Mouse (Mus musculus): ENCODE data around the gene Lrrc20.
"Not testable (repeated sequence)": the region's sequence is repeated elsewhere in the genome, so short reads cannot be mapped to it uniquely, and the experiment has no call there.

Gene Lrrc20

DNA sequence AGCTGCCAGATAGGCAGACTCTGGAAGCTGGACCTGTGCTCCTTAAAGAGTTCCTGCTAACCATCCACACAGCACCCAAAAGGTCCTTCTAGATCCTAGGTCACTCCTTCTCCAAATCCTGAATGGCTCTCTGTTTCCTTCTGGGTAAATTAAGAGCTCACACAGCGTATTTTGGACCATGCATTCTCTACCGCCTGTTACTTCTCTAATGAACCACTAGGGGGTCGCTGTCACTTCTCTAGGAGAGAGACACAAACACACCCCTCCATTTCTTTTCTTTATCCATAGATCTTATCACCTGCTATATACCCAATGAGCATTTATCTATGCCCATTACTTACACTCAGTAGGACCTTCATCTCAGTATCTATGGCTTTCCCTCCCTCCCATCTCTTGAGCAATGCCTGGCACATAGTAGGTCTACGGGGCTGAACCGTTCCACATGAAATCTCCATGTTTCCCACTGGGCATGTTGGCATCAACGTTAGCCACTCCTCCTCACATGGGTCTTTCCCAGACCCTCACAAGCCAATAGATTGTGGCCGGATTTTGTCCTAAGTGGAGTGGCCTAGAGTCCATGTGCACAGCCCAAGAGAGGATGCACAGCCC is 111.7 kb downstream of the Lrrc20 start:
- DNase-seq (ENCODE audit: extremely low spot score): no peak

DNA sequence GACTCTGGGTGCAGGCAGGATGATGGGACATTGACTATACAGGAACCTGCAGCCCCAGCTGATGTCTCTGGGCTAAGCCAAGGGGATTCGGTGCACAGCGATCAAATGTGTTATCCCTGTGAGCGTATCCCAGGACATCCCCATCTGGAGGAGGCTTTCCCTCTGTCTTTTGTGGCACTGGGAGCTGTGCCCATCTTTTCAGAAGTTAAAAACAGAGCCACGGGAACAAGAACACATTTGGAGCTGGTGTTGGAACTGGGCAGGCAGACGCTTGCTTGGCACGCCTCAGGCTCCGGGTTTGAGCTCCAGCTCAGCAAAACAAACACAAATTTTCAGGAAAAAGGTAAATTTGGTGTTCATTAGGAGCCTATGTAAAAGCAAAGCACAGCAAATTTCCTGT is 122.4 kb downstream of the Lrrc20 start:
- no peak for DNase-seq (ENCODE audit: extremely low spot score)

DNA sequence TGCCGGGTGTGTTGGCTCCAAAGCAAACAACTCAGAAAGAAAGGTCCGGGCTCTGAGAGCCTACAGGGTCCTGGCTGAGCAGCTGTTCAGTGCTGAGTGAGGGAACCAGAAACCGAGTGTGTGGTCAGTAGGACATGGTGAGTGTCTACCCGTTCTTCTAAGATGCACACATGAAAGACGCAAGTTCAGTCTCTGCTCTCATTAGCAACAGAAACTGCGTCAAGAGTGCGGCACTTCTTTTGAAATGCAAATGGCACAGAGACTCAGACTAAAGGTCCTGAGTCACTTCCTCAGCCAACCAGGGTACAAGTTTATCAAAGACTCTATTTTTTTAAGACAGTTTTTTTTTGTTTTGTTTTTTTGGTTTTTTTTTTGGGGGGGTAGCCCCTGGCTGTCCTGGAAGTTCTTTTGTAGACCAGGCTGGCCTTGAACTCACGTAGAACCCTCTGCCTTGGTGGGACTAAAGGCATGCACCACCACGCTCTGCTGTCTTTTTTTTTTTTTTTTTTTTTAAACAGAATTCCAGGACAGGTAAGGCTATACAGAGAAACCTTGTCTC is 124.0 kb downstream of the Lrrc20 start:
- DNase-seq (ENCODE audit: extremely low spot score): no peak

DNA sequence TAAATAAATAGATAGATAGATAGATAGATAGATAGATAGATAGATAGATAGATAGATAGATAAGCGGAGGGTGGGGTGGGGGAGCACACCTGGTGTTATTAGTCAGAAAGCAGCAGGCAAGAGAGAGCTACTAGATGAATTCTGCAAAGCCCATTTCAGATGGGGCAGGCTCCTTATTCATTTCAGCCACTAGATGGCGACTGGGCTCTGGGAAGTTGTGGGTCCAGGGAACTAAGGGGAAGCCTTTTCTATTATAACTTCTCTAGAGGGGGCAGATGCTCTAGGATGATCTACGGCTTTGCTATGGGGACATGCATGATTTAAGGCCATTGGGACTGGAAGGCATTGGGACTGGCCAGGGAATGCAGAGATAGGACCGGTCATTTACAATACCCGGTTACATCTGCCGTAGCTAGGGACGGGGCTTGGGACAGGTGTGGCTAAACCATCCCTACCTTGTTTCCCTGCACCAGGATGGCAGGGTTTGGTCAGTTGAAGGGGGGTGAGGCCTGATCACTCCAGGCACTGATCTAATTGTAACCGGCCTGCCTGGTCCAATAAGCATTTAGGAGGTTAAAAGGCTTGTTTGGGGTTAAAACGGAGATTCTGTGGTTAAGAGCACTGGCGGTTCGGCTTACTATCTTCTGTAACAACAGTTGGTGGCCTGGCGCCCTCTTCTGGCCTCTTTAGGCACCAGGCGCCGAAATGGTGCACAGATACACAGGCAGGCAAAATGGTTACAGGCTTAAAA is 126.9 kb downstream of the Lrrc20 start:
- peak; percentile 70 for DNase-seq (ENCODE audit: extremely low spot score)

DNA sequence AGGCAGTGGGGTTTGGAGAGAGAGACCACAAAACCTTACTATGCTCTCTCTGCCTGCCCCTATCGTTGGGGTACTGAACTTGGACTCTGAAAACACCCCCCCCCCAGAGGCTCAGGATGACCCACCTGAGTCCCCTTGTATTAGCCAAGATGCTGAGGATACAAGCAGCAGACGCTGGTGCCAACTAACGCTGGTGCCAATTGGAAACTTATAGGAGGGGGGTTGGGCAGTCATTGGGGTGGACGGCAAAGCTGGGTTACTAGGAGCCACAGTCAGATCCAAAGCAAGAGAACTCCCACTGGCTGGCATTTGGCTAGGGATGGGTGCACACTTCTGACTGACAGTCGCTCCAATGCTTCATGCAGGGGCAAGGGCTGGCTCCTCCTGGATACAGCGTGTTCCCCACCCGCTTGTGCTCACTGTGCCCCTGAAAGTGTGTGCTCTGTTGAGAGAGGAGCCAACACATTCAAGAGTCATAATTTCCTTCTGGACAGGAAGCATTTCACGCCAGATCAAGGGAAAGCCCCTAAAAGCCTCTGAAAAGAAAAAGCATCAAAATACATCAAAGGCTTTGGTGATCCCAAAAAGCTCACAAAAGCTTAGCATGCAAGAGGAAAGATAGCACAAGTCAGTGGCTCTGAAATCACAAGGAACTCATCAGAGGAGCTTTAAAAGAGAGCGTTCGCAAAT is 128.9 kb downstream of the Lrrc20 start:
- DNase-seq (ENCODE audit: extremely low spot score): no peak

DNA sequence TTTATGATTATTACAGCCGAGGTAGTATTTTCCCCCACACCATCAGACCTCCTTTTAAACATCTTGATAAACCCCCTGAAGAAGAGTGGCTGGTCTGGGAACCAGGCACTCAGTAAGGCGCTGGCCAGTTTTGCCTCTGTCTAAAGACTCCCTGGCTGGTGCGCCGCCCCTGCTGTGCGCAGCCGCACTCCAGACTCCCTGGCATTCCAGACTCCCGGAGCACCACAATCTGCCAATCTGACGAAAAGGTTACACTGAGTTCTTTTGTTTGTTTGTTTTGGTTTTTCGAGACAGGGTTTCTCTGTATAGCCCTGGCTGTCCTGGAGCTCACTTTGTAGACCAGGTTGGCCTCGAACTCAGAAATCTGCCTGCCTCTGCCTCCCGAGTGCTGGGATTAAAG is 129.8 kb downstream of the Lrrc20 start:
- not testable (repeated sequence) for DNase-seq (ENCODE audit: extremely low spot score)

DNA sequence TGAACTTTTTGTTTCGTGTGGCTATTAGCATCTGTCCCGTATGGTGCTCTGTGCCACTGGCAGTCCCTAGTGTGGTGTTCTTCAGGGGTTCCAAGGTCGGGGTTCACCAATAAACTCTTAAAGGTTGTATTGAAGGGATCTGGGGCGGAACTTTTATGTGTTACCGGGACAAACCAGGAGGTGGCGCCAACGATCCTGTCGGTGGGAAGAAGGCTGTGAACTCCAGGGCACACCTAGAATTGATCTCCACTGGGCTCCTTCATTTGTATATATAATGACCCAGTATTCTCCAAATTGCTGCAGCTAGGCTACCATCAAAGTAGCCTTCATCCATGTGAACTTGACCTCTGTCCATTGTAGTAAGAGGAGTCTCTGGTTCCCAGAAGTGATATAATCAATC is 130.2 kb downstream of the Lrrc20 start:
- peak; percentile 59 for DNase-seq (ENCODE audit: extremely low spot score)

GRCm38 (mm10) chr10:61608233-61608632 is 132.6 kb downstream of the Lrrc20 start:
- DNase-seq (ENCODE audit: extremely low spot score): no peak

GRCm38 (mm10) chr10:61610650-61611235 is 135.1 kb downstream of the Lrrc20 start:
- DNase-seq (ENCODE audit: extremely low spot score): peak; percentile 24

GRCm38 (mm10) chr10:61614311-61614710 is 138.7 kb downstream of the Lrrc20 start:
- DNase-seq (ENCODE audit: extremely low spot score): no peak

- DNase-seq (ENCODE audit: extremely low spot score): no peak
Measured at GRCm38 (mm10) chr10:61618528-61618927, 142.9 kb downstream of the Lrrc20 start.

- no peak for DNase-seq (ENCODE audit: extremely low spot score)
Measured at GRCm38 (mm10) chr10:61621681-61622080, 146.1 kb downstream of the Lrrc20 start.

- not testable (repeated sequence) for DNase-seq (ENCODE audit: extremely low spot score)
Measured at GRCm38 (mm10) chr10:61623874-61624273, 148.3 kb downstream of the Lrrc20 start.

- no peak for DNase-seq (ENCODE audit: extremely low spot score)
Measured at GRCm38 (mm10) chr10:61624771-61625170, 149.2 kb downstream of the Lrrc20 start.

- DNase-seq (ENCODE audit: extremely low spot score): peak; percentile 47
Measured at GRCm38 (mm10) chr10:61625381-61626257, 150.0 kb downstream of the Lrrc20 start.

- no peak for DNase-seq (ENCODE audit: extremely low spot score)
Measured at GRCm38 (mm10) chr10:61626551-61626950, 150.9 kb downstream of the Lrrc20 start.

GRCm38 (mm10) chr10:61627195-61627937 is 151.8 kb downstream of the Lrrc20 start:
- peak; percentile 13 for DNase-seq (ENCODE audit: extremely low spot score)

- no peak for DNase-seq (ENCODE audit: extremely low spot score)
Measured at GRCm38 (mm10) chr10:61627938-61628250, 152.3 kb downstream of the Lrrc20 start.

Measured in embryo, embryonic 9.5 days (tissue).